Mouse (Mus musculus): ENCODE results near the gene Slc35g1. TPM values are rescaled to one million over a fixed set of nuclear protein-coding genes. Genes with fewer than 3 reads are reported as not detected.

Slc35g1 gene
- 0.98 and 1.2 TPM in 2 replicates for polyA plus RNA-seq (2015; fragmentation: Nextera tagmentation; extraction: Ambion mirVana)

DNA sequence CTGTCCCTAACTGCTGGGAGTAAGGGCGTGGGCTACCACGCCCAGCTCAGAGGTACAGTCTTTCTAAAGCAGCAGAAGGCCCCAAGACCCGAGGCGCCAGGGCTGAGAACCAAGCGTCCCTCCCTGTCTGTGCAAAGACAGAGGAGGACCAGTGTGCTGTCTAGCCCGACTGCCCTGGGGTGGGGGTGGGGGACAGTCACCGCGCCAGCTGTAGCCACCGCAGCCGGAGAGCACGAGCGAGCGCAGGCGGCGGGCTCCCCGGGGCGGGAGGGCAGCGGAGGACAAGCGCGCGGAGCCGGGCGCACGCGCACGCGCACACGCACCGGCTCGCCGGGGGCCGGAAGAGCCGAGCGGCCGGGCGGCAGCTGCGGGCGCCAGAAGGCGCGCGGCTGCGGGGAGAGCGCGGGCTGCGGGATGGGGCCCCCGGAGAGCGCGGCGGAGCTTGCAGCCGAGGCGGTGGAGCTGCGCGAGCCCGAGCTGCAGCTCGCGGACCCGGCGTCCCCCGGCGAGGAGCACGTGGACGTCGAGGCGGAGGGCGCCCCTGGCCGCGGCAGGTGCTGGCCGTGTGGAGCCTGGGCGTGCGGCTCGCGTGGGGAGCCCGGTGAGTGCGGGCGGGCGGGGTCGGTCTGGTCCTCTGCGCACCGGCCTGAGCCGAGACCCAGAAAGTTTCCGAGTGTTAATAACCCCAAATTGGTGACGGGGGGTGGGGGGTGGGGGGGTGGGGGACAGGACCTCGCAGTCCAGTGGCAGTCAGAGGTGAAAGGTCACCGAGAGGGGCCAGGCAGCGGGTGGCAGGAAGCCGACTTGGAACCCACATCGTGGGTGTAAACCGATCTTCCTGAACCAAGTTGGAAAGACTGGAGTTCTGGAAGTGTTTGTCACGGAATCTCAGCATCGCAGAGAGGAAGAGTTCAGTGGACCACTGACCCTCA lies at the start of gene Slc35g1:
TSS of gene Slc35g1 (plus strand) at position 280 of the 932 bp plus-strand sequence.
- H3K27me3 ChIP-seq (replicated peaks), result no peaks in the 10 kb centered on the region
- H3K27ac ChIP-seq, result 0 out of 2 replicates have a peak within 1 kb of the TSS, but pooled peaks have one; percentile 14

DNA sequence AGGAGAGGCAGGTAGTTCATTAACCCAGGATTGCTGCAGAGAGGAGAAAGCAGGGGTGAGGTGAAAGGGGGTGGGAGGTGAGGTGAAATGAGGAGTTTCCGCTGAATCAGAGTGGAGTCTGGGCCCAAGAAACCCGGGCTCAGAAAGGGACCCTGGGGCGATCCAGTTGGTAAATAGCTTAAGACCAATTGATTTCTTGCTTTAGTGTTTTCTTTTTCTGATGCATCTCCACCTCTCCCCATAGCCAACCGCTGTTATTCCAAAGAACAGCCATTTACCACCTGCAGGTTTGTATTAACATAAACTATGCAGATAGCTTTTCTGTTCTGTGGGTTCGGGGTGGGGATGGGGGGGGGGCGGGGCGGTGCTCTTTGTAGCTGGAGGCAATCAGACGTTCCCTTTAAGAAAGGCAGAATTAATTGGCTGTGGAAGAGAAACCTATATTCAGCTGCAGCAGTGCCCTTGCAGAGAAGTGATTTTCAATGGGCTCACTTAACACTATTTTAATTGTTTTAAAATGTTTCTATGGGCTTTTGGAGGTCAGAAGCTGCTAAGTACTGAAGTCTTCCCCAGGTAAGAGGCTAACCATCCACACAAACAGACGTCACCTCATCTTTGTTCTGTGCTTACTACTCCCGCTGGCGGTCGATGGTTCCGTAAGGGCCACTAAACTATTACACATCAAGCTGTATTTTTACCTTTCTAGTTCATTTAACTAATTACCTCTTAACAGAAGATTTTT lies 47.3 kb upstream of the Slc35g1 start:
- Histone ChIP-seq H3K9ac (no peak overlapping the region), H3K9me3 (no peaks in the 10 kb centered on the region), H3K27me3 (replicated peaks) (no peaks in the 10 kb centered on the region), H3K27ac (no peak overlapping the region), H3K36me3 (replicated peaks) (no peaks in the 10 kb centered on the region), H3K4me3 (0 out of 2 replicates have a peak overlapping the region, but pooled peaks have one; percentile 3), H3K4me1 (peaks cover 4% of the 10 kb centered on the region; the same call in 1 of the 2 replicates), H3K4me2 (no peak overlapping the region)
- 31% methylated on average over 13 of the region's 13 CpGs for WGBS
- ATAC-seq (replicated peaks), result peak; percentile 41

More for the DNA sequence above, at the start of gene Slc35g1:
- no peaks in the 10 kb centered on the region for H3K36me3 ChIP-seq (replicated peaks)
- peak; percentile 96 for ATAC-seq (replicated peaks)
- peak within 1 kb of the TSS; percentile 88 for H3K4me2 ChIP-seq
- peak within 1 kb of the TSS; percentile 67 for H3K9ac ChIP-seq
- peaks cover 12% of the 10 kb centered on the region for H3K4me1 ChIP-seq
- H3K4me3 ChIP-seq, result peak within 1 kb of the TSS; percentile 85
- H3K9me3 ChIP-seq, result no peaks in the 10 kb centered on the region
- under 1% methylated on average over 62 of the region's 90 CpGs for WGBS

DNA sequence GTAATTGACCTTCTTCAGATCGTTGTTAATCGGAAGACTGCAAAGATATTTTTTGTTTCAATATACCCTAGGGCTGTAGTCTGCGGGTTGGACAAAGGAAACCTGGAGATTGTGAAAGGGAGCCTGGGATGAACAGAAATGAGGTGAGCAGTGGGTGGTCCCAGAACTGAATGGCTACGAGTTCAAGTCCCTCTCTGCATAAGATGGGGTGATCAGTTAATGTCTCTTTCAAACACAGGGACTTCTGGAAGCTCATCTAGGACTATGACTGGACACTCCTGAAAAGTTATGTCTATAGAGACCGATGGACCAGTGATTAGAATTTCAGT lies 46.8 kb upstream of the Slc35g1 start:
- Histone ChIP-seq H3K4me3 (no peak overlapping the region), H3K36me3 (replicated peaks) (no peaks in the 10 kb centered on the region), H3K4me1 (peaks cover 4% of the 10 kb centered on the region; the same call in 1 of the 2 replicates), H3K9me3 (no peaks in the 10 kb centered on the region), H3K27ac (no peak overlapping the region), H3K4me2 (no peak overlapping the region), H3K27me3 (replicated peaks) (no peaks in the 10 kb centered on the region), H3K9ac (no peak overlapping the region)
- no peak for ATAC-seq (replicated peaks)
- 72% methylated on average over 5 of the region's 5 CpGs for WGBS

DNA sequence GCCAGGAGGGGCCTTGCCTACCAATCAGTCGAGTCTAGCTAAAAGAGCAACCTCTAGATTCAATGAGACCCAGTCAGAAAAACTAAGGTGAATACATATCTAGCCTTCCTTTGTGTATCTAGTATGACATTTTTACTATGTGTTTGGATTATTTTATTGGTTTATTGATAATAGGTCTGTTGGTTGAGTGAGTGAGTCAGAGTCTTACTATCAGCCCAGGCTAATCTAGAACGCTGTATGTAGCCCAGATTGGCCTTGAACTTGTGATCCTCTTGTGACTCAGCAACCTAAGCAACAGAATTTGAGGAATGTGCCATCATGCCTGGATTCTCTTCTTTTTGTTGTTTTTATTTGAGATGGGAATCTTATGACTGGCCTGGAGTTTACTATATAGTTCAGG lies 44.6 kb upstream of the Slc35g1 start:
- no peak overlapping the region for H3K4me2 ChIP-seq
- H3K4me1 ChIP-seq, result peaks cover 4% of the 10 kb centered on the region; the same call in 1 of the 2 replicates
- no peak overlapping the region for H3K27ac ChIP-seq
- no peaks in the 10 kb centered on the region for H3K9me3 ChIP-seq
- no peak for ATAC-seq (replicated peaks)
- no peak overlapping the region for H3K4me3 ChIP-seq
- no peaks in the 10 kb centered on the region for H3K36me3 ChIP-seq (replicated peaks)
- WGBS, result 91% methylated on average over 2 of the region's 2 CpGs
- no peak overlapping the region for H3K9ac ChIP-seq
- no peaks in the 10 kb centered on the region for H3K27me3 ChIP-seq (replicated peaks)

DNA sequence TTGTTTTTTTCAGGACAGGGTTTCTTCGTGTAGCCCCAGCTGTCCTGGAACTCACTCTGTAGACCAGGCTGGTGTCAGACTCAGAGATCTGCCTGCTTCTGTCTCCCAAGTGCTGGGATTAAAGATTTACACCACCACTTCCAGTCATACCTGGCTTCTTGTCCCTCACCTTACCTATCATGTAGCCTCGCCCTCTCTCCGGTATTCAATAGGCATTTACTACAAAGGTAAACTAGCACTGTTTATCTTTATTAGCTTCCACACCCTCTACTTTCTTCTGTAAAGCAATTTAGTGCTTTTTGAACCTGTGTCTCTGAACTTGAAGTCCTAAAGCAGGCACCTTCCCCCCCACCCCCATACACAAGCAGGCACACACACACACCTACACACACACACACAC lies 44.1 kb upstream of the Slc35g1 start:
- H3K9me3 ChIP-seq, result no peaks in the 10 kb centered on the region
- no peaks in the 10 kb centered on the region for H3K36me3 ChIP-seq (replicated peaks)
- no peak overlapping the region for H3K27ac ChIP-seq
- no peak overlapping the region for H3K4me2 ChIP-seq
- H3K4me3 ChIP-seq, result no peak overlapping the region
- H3K9ac ChIP-seq, result no peak overlapping the region
- H3K4me1 ChIP-seq, result peaks cover 4% of the 10 kb centered on the region; the same call in 1 of the 2 replicates
- WGBS, result 89% methylated on average over 3 of the region's 3 CpGs
- no peak for ATAC-seq (replicated peaks)
- no peaks in the 10 kb centered on the region for H3K27me3 ChIP-seq (replicated peaks)

DNA sequence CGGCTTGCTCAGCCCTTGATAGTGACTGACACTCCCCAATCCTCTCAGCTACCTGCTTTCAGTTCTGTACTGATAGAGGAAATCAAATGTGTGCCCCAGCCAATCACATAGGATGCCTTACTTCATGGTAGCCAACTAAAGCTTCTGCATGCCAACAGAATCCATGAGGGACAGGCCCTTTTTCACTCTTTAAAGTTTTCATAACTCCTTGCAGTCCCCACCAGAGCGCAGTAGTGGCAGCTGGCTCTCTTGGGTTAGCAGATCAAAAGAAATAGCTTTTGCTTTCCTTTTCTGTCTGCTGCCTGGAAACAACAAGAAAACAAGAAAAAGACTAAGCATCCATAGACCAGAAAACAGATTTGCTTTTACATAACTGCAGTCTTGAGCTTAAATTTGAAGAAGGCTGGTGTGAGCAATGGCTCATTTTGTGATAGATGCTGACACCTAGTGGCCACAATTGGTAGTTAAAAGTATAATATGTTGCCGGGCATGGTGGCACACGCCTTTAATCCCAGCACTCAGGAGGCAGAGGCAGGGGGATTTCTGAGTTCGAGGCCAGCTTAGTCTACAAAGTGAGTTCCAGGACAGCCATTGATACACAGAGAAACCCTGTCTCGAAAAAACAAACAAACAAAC lies 43.2 kb upstream of the Slc35g1 start:
- Histone ChIP-seq H3K4me1 (peaks cover 4% of the 10 kb centered on the region; the same call in 1 of the 2 replicates), H3K27ac (no peak overlapping the region), H3K9me3 (no peaks in the 10 kb centered on the region), H3K4me2 (no peak overlapping the region), H3K36me3 (replicated peaks) (no peaks in the 10 kb centered on the region), H3K9ac (no peak overlapping the region), H3K27me3 (replicated peaks) (no peaks in the 10 kb centered on the region), H3K4me3 (no peak overlapping the region)
- peak; percentile 80 for ATAC-seq (replicated peaks)
- 43% methylated on average over 6 of the region's 6 CpGs for WGBS

DNA sequence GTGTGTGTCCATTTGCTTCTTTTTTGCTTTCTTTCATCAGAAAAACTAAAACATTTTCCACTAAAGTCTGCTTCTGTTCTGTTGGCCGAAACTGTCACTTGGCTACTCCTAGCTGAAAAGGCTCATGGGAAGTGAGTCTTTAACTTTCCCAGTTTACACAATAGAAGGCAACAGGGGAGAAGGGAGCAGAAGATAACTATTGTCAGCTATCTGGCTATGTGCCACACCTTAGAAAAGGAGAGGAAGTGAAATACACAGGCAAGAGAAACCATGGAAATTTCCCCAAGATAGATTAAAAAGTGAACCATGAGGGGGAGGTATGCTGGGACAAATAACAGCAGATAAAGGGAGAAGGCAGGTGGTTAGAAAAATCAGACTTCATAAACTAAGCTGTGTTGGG lies 41.5 kb upstream of the Slc35g1 start:
- no peaks in the 10 kb centered on the region for H3K9me3 ChIP-seq
- no peak overlapping the region for H3K4me2 ChIP-seq
- 88% methylated on average over 1 of the region's 1 CpGs for WGBS
- H3K27me3 ChIP-seq (replicated peaks), result no peaks in the 10 kb centered on the region
- no peak overlapping the region for H3K4me3 ChIP-seq
- H3K36me3 ChIP-seq (replicated peaks), result no peaks in the 10 kb centered on the region
- no peak overlapping the region for H3K9ac ChIP-seq
- no peaks in the 10 kb centered on the region for H3K4me1 ChIP-seq
- H3K27ac ChIP-seq, result no peak overlapping the region
- ATAC-seq (replicated peaks), result no peak

DNA sequence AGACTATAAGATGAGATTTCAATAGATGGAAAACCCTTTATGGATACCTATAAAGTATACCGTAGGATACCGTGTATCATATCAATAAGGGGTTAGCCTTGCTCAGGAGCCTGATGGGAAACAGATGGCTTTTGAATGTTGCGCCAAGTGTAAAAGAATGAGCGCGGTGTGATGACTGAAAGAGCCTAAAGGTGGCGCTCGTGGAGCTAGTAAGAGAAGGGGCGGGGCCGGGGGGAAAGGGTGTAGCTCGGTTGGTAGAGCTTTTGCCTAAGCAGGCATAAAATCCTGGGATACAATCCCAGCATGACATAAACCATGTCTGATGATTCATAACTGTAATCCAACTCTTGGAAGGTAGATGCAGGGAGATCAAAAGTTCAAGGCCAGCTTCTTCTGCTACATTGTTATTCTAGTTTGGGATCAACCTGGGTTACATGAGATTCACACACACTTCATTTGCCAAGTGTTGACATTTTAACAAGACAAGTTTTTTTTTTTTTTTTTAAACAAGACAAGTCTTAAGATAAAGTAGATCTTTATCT lies 40.9 kb upstream of the Slc35g1 start:
- no peak overlapping the region for H3K9ac ChIP-seq
- ATAC-seq (replicated peaks), result no peak
- H3K4me2 ChIP-seq, result no peak overlapping the region
- no peaks in the 10 kb centered on the region for H3K27me3 ChIP-seq (replicated peaks)
- no peaks in the 10 kb centered on the region for H3K9me3 ChIP-seq
- H3K4me1 ChIP-seq, result no peaks in the 10 kb centered on the region
- no peak overlapping the region for H3K27ac ChIP-seq
- 75% methylated on average over 10 of the region's 10 CpGs for WGBS
- H3K36me3 ChIP-seq (replicated peaks), result no peaks in the 10 kb centered on the region
- H3K4me3 ChIP-seq, result no peak overlapping the region

DNA sequence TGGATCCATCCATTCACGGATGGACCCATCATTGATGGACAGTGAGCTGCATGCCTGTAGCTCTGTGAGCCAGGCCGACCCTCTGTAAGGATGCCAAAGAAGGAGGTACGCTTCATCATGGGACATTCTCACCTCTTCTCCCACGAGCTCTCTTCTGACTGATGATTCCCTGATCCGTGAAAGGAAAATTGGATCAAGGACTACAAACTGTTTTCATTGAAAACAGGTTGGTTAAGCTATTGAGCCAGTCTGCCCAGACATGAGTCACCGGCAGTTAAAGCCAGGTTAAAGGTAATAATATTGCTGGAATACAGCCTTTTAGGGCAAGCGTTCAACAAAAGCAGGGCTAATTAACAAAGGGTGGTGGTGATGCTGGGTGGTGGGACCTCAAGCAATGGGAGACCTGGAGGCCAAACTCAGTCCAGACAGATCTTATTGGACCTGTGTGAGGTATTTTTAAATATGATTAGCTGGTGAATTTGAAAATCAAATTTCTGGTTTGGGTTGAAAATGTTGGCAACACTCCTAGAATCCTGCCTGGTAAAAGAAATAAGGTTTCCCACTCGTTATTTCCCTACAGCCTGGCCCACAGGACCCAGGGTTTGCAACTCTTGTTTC lies 39.5 kb upstream of the Slc35g1 start:
- no peaks in the 10 kb centered on the region for H3K4me1 ChIP-seq
- H3K9me3 ChIP-seq, result no peaks in the 10 kb centered on the region
- H3K9ac ChIP-seq, result no peak overlapping the region
- no peak overlapping the region for H3K4me3 ChIP-seq
- no peak overlapping the region for H3K4me2 ChIP-seq
- H3K27ac ChIP-seq, result no peak overlapping the region
- ATAC-seq (replicated peaks), result no peak
- WGBS, result 83% methylated on average over 8 of the region's 8 CpGs
- H3K27me3 ChIP-seq (replicated peaks), result no peaks in the 10 kb centered on the region
- H3K36me3 ChIP-seq (replicated peaks), result no peaks in the 10 kb centered on the region

DNA sequence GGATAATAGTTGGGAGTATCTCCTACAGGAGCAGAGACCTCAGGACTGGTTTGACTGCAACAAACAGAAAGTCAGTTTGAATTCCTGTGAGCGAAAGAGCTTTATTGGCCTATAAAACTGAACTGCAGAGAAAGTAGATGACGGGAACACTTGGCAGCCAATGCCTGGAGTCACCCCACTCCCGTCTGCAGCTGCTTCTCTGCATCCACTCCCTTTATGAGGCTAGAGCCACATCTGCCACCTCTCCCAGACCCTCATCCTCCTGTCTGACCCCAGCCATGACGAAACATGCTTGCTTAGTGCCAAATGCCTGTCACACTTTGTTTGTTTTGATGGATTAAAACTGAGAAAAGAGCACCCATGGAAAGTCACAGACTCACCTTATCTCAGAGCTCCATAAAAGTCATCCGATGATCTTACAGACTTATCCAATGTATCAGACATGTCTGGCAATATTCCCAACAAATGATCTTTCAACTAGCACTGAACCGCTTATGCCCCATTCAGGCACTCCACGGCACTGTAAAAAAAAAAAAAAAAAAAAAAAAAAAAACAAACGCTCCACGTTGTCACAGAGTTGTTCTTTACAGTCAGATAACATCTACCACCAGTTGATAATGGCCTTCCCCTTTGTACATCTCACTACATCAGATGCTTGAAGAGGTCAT lies 37.7 kb upstream of the Slc35g1 start:
- H3K4me2 ChIP-seq, result no peak overlapping the region
- 79% methylated on average over 9 of the region's 9 CpGs for WGBS
- H3K9ac ChIP-seq, result no peak overlapping the region
- H3K4me3 ChIP-seq, result no peak overlapping the region
- no peaks in the 10 kb centered on the region for H3K4me1 ChIP-seq
- no peaks in the 10 kb centered on the region for H3K36me3 ChIP-seq (replicated peaks)
- H3K9me3 ChIP-seq, result no peaks in the 10 kb centered on the region
- no peak overlapping the region for H3K27ac ChIP-seq
- H3K27me3 ChIP-seq (replicated peaks), result no peaks in the 10 kb centered on the region
- no peak for ATAC-seq (replicated peaks)

DNA sequence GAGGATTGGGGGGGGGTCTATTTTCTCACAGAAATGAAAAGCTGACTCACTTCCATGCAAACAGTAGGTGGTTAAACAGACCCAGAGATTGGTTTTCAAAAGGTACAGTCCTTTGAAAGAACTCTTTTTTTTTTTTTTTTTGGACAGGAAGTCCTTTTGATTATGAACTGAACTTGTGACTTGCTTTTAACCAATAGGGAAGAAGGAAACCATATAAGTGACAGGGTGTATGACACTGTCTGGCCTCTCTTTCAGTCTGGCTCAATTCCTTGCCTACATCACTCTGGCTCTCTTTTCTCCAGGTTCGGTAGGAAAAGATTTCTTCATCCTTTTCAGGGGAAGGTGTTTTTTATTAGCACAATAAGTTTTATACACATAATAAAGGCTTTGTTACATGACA lies 36.5 kb upstream of the Slc35g1 start:
- ATAC-seq (replicated peaks), result no peak
- Histone ChIP-seq H3K4me3 (no peak overlapping the region), H3K4me2 (no peak overlapping the region), H3K9me3 (no peaks in the 10 kb centered on the region), H3K27me3 (replicated peaks) (no peaks in the 10 kb centered on the region), H3K9ac (no peak overlapping the region), H3K27ac (no peak overlapping the region), H3K4me1 (no peaks in the 10 kb centered on the region), H3K36me3 (replicated peaks) (no peaks in the 10 kb centered on the region)
- WGBS, result 90% methylated on average over 1 of the region's 1 CpGs

Measured in midbrain, embryonic 15.5 days (tissue).